Mouse (Mus musculus) embryonic fibroblast, embryonic 13.5 days (primary cell): Measurements from ENCODE around the gene Fmo5.

Experiments
- CTCF ChIP-seq: IDR thresholded peaks from 2 replicates; pipeline ENCODE4 v1.5.1; 2011; ENCODE audit warnings: mild to moderate bottlenecking, control low read depth, low read length, moderate library complexity, borderline replicate concordance; ENCODE audit not compliant: insufficient read depth
- POLR2A ChIP-seq: IDR thresholded peaks from 2 replicates; pipeline ENCODE4 v1.6.1; 2011; ENCODE audit warnings: low read depth, mild to moderate bottlenecking, control low read depth, low read length, moderate library complexity

GRCm38 (mm10) chr3:97686372-97687117 is 57.9 kb downstream of the Fmo5 start:
- TF ChIP-seq POLR2A (no peak), CTCF (no peak)
